ENCODE assay signal across 12 mouse cellular contexts in genomic region chr9:102442198-102442842, GRCm38 (mm10).
DNase-seq lines count a peak whose midpoint lies in the region; ATAC-seq lines count a peak whose summit lies in the region.
"Had no signal": no experiment of that assay in that cellular context is flagged by ENCODE, and none has a peak within 500 bp of the region (broad histone marks: within the 10 kb centered on the region; RNA-seq: fewer than 3 reads in every experiment).

No protein-coding gene starts in this region.

- H3K4me2 ChIP-seq in hindbrain, embryonic 11.5 days (replicated peaks; ENCODE audit: low read depth, low read length): no peak overlapping the region

- no peaks in the 10 kb centered on the region; the same call in 1 of the 2 replicates for H3K27me3 ChIP-seq in hindbrain, embryonic 11.5 days (ENCODE audit: control insufficient read depth, insufficient read depth, low read length)

- WGBS in hindbrain, embryonic 11.5 days: 87% methylated on average over 11 of the region's 11 CpGs

- no peak overlapping the region for H3K4me3 ChIP-seq in hindbrain, embryonic 11.5 days (ENCODE audit: low read depth, low read length)
- H3K4me3 ChIP-seq: erythroblast, embryonic 14.5 days; myocyte had no signal

- DNase-seq in ovary, postnatal 36 days (ENCODE audit: low spot score): peak; percentile 14
- no peak for DNase-seq in ovary, adult 18-20 months (ENCODE audit: low spot score)
- peak; percentile 70 for DNase-seq in gastrocnemius, adult 18-20 months (ENCODE audit: low spot score)
- DNase-seq in layer of hippocampus, adult 8-10 months (ENCODE audit: low spot score in 2 of 2): peak; percentile 15 to 27
- peak; percentile 41 for DNase-seq in telencephalon, adult 2 months (ENCODE audit: low read depth, low spot score)
- DNase-seq in hindbrain, embryonic 11.5 days (ENCODE audit: low spot score): no peak
- DNase-seq in adrenal gland, adult 8-10 months: no peak
- DNase-seq in kidney, postnatal 14 days: no peak
- DNase-seq: kidney, adult 2 months; thymus, adult 18-20 months had no signal

- no peak overlapping the region for H3K9ac ChIP-seq in hindbrain, embryonic 11.5 days (ENCODE audit: low read depth, low read length)

- H3K9me3 ChIP-seq in hindbrain, embryonic 11.5 days (ENCODE audit: control insufficient read depth, low read length): no peaks in the 10 kb centered on the region

- no peaks in the 10 kb centered on the region for H3K4me1 ChIP-seq in hindbrain, embryonic 11.5 days (replicated peaks; ENCODE audit: control insufficient read depth, insufficient read depth, low read length)

- H3K27ac ChIP-seq in hindbrain, embryonic 11.5 days (ENCODE audit: low read depth, low read length): no peak overlapping the region

- no peaks in the 10 kb centered on the region for H3K36me3 ChIP-seq in hindbrain, embryonic 11.5 days (ENCODE audit: control insufficient read depth, insufficient read depth, low read length)

- no peak for ATAC-seq in hindbrain, embryonic 11.5 days (ENCODE audit: low FRiP score)

Comparison
In these comparisons a context has a peak if more than half of its experiments do, and no peak if none do; other contexts are left out.
1. DNase-seq: peak in ovary, postnatal 36 days (single experiment), gastrocnemius, adult 18-20 months (single experiment), layer of hippocampus, adult 8-10 months (2 of 2) and telencephalon, adult 2 months (single experiment); none in ovary, adult 18-20 months (single experiment), hindbrain, embryonic 11.5 days (single experiment), adrenal gland, adult 8-10 months (single experiment) and kidney, postnatal 14 days (single experiment).